Mouse (Mus musculus): ENCODE measurements around the gene Gpc6.

Gpc6 gene

GRCm38 (mm10) chr14:117265653-117266052 lies 340.5 kb downstream of the Gpc6 start:
- DNase-seq = no peak

GRCm38 (mm10) chr14:117267823-117268601 lies 342.9 kb downstream of the Gpc6 start:
- no peak for DNase-seq

GRCm38 (mm10) chr14:117283631-117284030 lies 358.5 kb downstream of the Gpc6 start:
- no peak for DNase-seq

- DNase-seq = no peak
Observed at GRCm38 (mm10) chr14:117293746-117294145, 368.6 kb downstream of the Gpc6 start.

GRCm38 (mm10) chr14:117296207-117296838 lies 371.2 kb downstream of the Gpc6 start:
- DNase-seq = no peak

GRCm38 (mm10) chr14:117301019-117301418 lies 375.9 kb downstream of the Gpc6 start:
- no peak for DNase-seq

GRCm38 (mm10) chr14:117303901-117304722 lies 379.0 kb downstream of the Gpc6 start:
- DNase-seq = no peak

GRCm38 (mm10) chr14:117304723-117305010 lies 379.6 kb downstream of the Gpc6 start:
- no peak for DNase-seq

GRCm38 (mm10) chr14:117309997-117310520 lies 384.9 kb downstream of the Gpc6 start:
- no peak for DNase-seq

- no peak for DNase-seq
Observed at GRCm38 (mm10) chr14:117324214-117324613, 399.1 kb downstream of the Gpc6 start.

- no peak for DNase-seq
Observed at GRCm38 (mm10) chr14:117332256-117332655, 407.1 kb downstream of the Gpc6 start.

- no peak for DNase-seq
Observed at GRCm38 (mm10) chr14:117337271-117337670, 412.2 kb downstream of the Gpc6 start.

GRCm38 (mm10) chr14:117340549-117340948 lies 415.4 kb downstream of the Gpc6 start:
- DNase-seq = no peak

- no peak for DNase-seq
Observed at GRCm38 (mm10) chr14:117344505-117344904, 419.4 kb downstream of the Gpc6 start.

GRCm38 (mm10) chr14:117346372-117346885 lies 421.3 kb downstream of the Gpc6 start:
- no peak for DNase-seq

GRCm38 (mm10) chr14:117351296-117351695 lies 426.2 kb downstream of the Gpc6 start:
- DNase-seq = no peak

GRCm38 (mm10) chr14:117361155-117361964 lies 436.2 kb downstream of the Gpc6 start:
- no peak for DNase-seq

GRCm38 (mm10) chr14:117361965-117362309 lies 436.8 kb downstream of the Gpc6 start:
- no peak for DNase-seq

- DNase-seq = no peak
Observed at GRCm38 (mm10) chr14:117369331-117369866, 444.3 kb downstream of the Gpc6 start.

- DNase-seq = no peak
Observed at GRCm38 (mm10) chr14:117376822-117377376, 451.8 kb downstream of the Gpc6 start.

GRCm38 (mm10) chr14:117379979-117380378 lies 454.9 kb downstream of the Gpc6 start:
- no peak for DNase-seq

GRCm38 (mm10) chr14:117383188-117383587 lies 458.1 kb downstream of the Gpc6 start:
- no peak for DNase-seq
